ENCODE assay signal across 8 mouse cellular contexts in genomic region chr8:80865181-80865784, GRCm38 (mm10). TPM values are rescaled to one million over a fixed set of nuclear protein-coding genes. Genes with fewer than 3 reads are reported as not detected.
DNase-seq lines count a peak whose midpoint lies in the region; ATAC-seq and TF ChIP-seq lines count a peak whose summit lies in the region.

No protein-coding gene starts in this region.

- 0 out of 2 replicates have a peak, but pooled peaks cover 3% of the 10 kb centered on the region for H3K36me3 ChIP-seq in lung, embryonic 14.5 days (ENCODE audit: insufficient read depth)
- peaks cover 4% of the 10 kb centered on the region; the same call in 1 of the 2 replicates for H3K36me3 ChIP-seq in kidney, embryonic 15.5 days

- no peak for ATAC-seq in lung, embryonic 14.5 days (ENCODE audit: insufficient read depth)
- no peak for ATAC-seq in kidney, embryonic 15.5 days (replicated peaks; ENCODE audit: low FRiP score)

- H3K27ac ChIP-seq in cerebellum, adult 2 months (ENCODE audit: insufficient read depth, low read length) = peak overlapping the region; percentile 40
- H3K27ac ChIP-seq in lung, embryonic 14.5 days (ENCODE audit: low read depth) = no peak overlapping the region
- H3K27ac ChIP-seq in kidney, embryonic 15.5 days = no peak overlapping the region

- no peak overlapping the region for H3K4me3 ChIP-seq in cerebellum, adult 2 months (replicated peaks; ENCODE audit: insufficient read depth, low read depth, low read length)
- no peak overlapping the region for H3K4me3 ChIP-seq in lung, embryonic 14.5 days (ENCODE audit: low read depth, low read length)
- H3K4me3 ChIP-seq in lung, adult 2 months (replicated peaks; ENCODE audit: extremely low read depth, low read depth, low read length) = no peak overlapping the region
- no peak overlapping the region for H3K4me3 ChIP-seq in kidney, embryonic 15.5 days (replicated peaks)

- H3K4me1 ChIP-seq in cerebellum, adult 2 months (ENCODE audit: control insufficient read depth, insufficient read depth, low read length) = peaks cover 5% of the 10 kb centered on the region; the same call in 1 of the 2 replicates
- H3K4me1 ChIP-seq in lung, embryonic 14.5 days (ENCODE audit: insufficient read depth) = peaks cover 25% of the 10 kb centered on the region
- peaks cover 35% of the 10 kb centered on the region for H3K4me1 ChIP-seq in lung, adult 2 months (ENCODE audit: control insufficient read depth, insufficient read depth, low read length)
- H3K4me1 ChIP-seq in kidney, embryonic 15.5 days = peaks cover 37% of the 10 kb centered on the region

- WGBS in cerebellum, adult 2 months = 72% methylated on average over 8 of the region's 8 CpGs
- WGBS in lung, embryonic 14.5 days = 71% methylated on average over 8 of the region's 8 CpGs
- WGBS in lung, adult 2 months = 40% methylated on average over 8 of the region's 8 CpGs
- WGBS in kidney, embryonic 15.5 days = 82% methylated on average over 8 of the region's 8 CpGs

- H3K9ac ChIP-seq in lung, embryonic 14.5 days = no peak overlapping the region
- no peak overlapping the region for H3K9ac ChIP-seq in kidney, embryonic 15.5 days

- H3K4me2 ChIP-seq in lung, embryonic 14.5 days = no peak overlapping the region
- no peak overlapping the region for H3K4me2 ChIP-seq in kidney, embryonic 15.5 days

- TF ChIP-seq POLR2A in cerebellum, adult 2 months (IDR thresholded peaks at IDR 0.05; ENCODE audit: borderline replicate concordance, insufficient read depth, low read length) = no peak
- TF ChIP-seq POLR2A in lung, adult 2 months (IDR thresholded peaks at IDR 0.05; ENCODE audit: borderline replicate concordance, extremely low read depth, low read depth, low read length) = no peak

- peak; percentile 25; the same call in 1 of the 2 replicates for TF ChIP-seq CTCF in cerebellum, adult 2 months (IDR thresholded peaks at IDR 0.05; ENCODE audit: borderline replicate concordance, insufficient read depth, low read depth, low read length)
- peak; percentile 30 for TF ChIP-seq CTCF in lung, embryonic 14.5 days (IDR thresholded peaks at IDR 0.05; ENCODE audit: low read depth)
- TF ChIP-seq CTCF in lung, adult 2 months (IDR thresholded peaks at IDR 0.05; ENCODE audit: insufficient read depth, low read length) = no peak; the same call in 1 of the 2 replicates

- H3K9me3 ChIP-seq in lung, embryonic 14.5 days (ENCODE audit: low read depth, low read length) = no peaks in the 10 kb centered on the region
- H3K9me3 ChIP-seq in kidney, embryonic 15.5 days (replicated peaks) = no peaks in the 10 kb centered on the region

- peak in 1 of 2 experiments; percentile 37 for DNase-seq in cerebellum, adult 2 months
- DNase-seq in cerebellum, postnatal 14 days = no peak
- no peak for DNase-seq in lung, embryonic 14.5 days
- no peak for DNase-seq in lung, adult 2 months
- peak; percentile 83 for DNase-seq in layer of hippocampus, adult 9-11 months
- DNase-seq in right cerebral cortex, postnatal 14 days = peak; percentile 22
- no peak for DNase-seq in spleen, adult 18-20 months

- H3K27me3 ChIP-seq in cerebellum, adult 2 months (ENCODE audit: control insufficient read depth, insufficient read depth, low read length) = no peaks in the 10 kb centered on the region
- no peaks in the 10 kb centered on the region for H3K27me3 ChIP-seq in lung, embryonic 14.5 days (ENCODE audit: insufficient read depth, low read length)
- H3K27me3 ChIP-seq in kidney, embryonic 15.5 days = no peaks in the 10 kb centered on the region

RNA-seq across cellular contexts. Expression of gene Gab1, which starts 15.0 kb away (rescaled TPM):
- 29.9 and 34.0 TPM in 2 replicates for polyA plus RNA-seq in cerebellum, adult 2 months (2012; rRNA removed)
- 36.2 and 37.8 TPM in 2 replicates for polyA plus RNA-seq in lung, embryonic 14.5 days (2014; fragmentation: Nextera tagmentation; extraction: Ambion mirVana)
- polyA plus RNA-seq in lung, adult 2 months (2012; rRNA removed) = 36.2 and 49.5 TPM in 2 replicates
- 16.4 and 16.8 TPM in 2 replicates for polyA plus RNA-seq in kidney, embryonic 15.5 days (2015; fragmentation: Nextera tagmentation; extraction: Ambion mirVana)

Comparison
In these comparisons a context has a peak if more than half of its experiments do, and no peak if none do; other contexts are left out.
1. DNase-seq: peak in layer of hippocampus, adult 9-11 months (single experiment) and right cerebral cortex, postnatal 14 days (single experiment); none in cerebellum, postnatal 14 days (0 of 2), lung, embryonic 14.5 days (single experiment), lung, adult 2 months (single experiment) and spleen, adult 18-20 months (0 of 2).